Comparison of ENCODE assay signal across 23 mouse cellular contexts in genomic region chr1:183624266-183624665, GRCm38 (mm10).
DNase-seq lines count a peak whose midpoint lies in the region; ATAC-seq and TF ChIP-seq lines count a peak whose summit lies in the region.
"Had no signal": no experiment of that assay in that cellular context is flagged by ENCODE, and none has a peak within 500 bp of the region (broad histone marks: within the 10 kb centered on the region; RNA-seq: fewer than 3 reads in every experiment).

No protein-coding gene starts in this region.

- WGBS in midbrain, postnatal 0 days: 60% methylated on average over 1 of the region's 1 CpGs
- 51% methylated on average over 1 of the region's 1 CpGs for WGBS in midbrain, embryonic 11.5 days

- no peaks in the 10 kb centered on the region for H3K9me3 ChIP-seq in midbrain, postnatal 0 days (ENCODE audit: low read length)
- H3K9me3 ChIP-seq in midbrain, embryonic 11.5 days (ENCODE audit: control insufficient read depth, low read length): no peaks in the 10 kb centered on the region
- H3K9me3 ChIP-seq: embryonic facial prominence, embryonic 12.5 days; embryonic facial prominence, embryonic 15.5 days; hindbrain, embryonic 12.5 days; hindbrain, embryonic 15.5 days had no signal

- H3K4me2 ChIP-seq in midbrain, postnatal 0 days (ENCODE audit: low read depth, low read length, poor library complexity, severe bottlenecking): no peak overlapping the region
- H3K4me2 ChIP-seq in midbrain, embryonic 11.5 days: no peak overlapping the region
- H3K4me2 ChIP-seq: embryonic facial prominence, embryonic 12.5 days; embryonic facial prominence, embryonic 15.5 days; heart, embryonic 11.5 days; hindbrain, embryonic 12.5 days; hindbrain, embryonic 15.5 days had no signal

- H3K27me3 ChIP-seq in midbrain, postnatal 0 days (ENCODE audit: insufficient read depth, low read length): no peaks in the 10 kb centered on the region
- H3K27me3 ChIP-seq in midbrain, embryonic 11.5 days (ENCODE audit: control insufficient read depth, insufficient read depth, low read length): no peaks in the 10 kb centered on the region
- H3K27me3 ChIP-seq: CH12.LX; embryonic facial prominence, embryonic 12.5 days; embryonic facial prominence, embryonic 15.5 days; hindbrain, embryonic 12.5 days; hindbrain, embryonic 15.5 days; Patski had no signal

- H3K4me3 ChIP-seq in midbrain, postnatal 0 days (ENCODE audit: low read depth, low read length): no peak overlapping the region
- no peak overlapping the region for H3K4me3 ChIP-seq in midbrain, embryonic 11.5 days (ENCODE audit: low read depth, low read length)
- H3K4me3 ChIP-seq: embryonic facial prominence, embryonic 12.5 days; embryonic facial prominence, embryonic 15.5 days; gastrocnemius, adult 2 months; hindbrain, embryonic 12.5 days; hindbrain, embryonic 15.5 days had no signal

- peak; percentile 2 for DNase-seq in cerebellum, adult 9-10 months
- no peak for DNase-seq in cerebellum, adult 11 months
- DNase-seq in cerebellum, postnatal 14 days: peak; percentile 51 to 55
- no peak for DNase-seq in cerebellum, postnatal 4 days (ENCODE audit: low spot score in 2 of 2)
- peak; percentile 16 for DNase-seq in midbrain, postnatal 0 days (ENCODE audit: low spot score)
- no peak for DNase-seq in midbrain, embryonic 11.5 days (ENCODE audit: low spot score, missing footprints)
- DNase-seq: adrenal gland, postnatal 10 days; adrenal gland, postnatal 36 days; B cell, adult 2 months; forebrain, postnatal 0 days; gastrocnemius, adult 2 months; gastrocnemius, postnatal 14 days; kidney, adult 2 months had no signal

- ATAC-seq in midbrain, postnatal 0 days (ENCODE audit: low FRiP score): no peak
- ATAC-seq in midbrain, embryonic 11.5 days (ENCODE audit: low FRiP score): no peak
- ATAC-seq: forebrain, embryonic 14.5 days; forebrain, postnatal 0 days; intestine, postnatal 0 days; Patski had no signal

- no peak for TF ChIP-seq CTCF in midbrain, postnatal 0 days (IDR thresholded peaks at IDR 0.05)

- no peaks in the 10 kb centered on the region for H3K4me1 ChIP-seq in midbrain, postnatal 0 days (ENCODE audit: insufficient read depth, low read length)
- H3K4me1 ChIP-seq in midbrain, embryonic 11.5 days (ENCODE audit: control insufficient read depth, insufficient read depth, low read length): no peaks in the 10 kb centered on the region
- H3K4me1 ChIP-seq: embryonic facial prominence, embryonic 12.5 days; embryonic facial prominence, embryonic 15.5 days; hindbrain, embryonic 12.5 days had no signal

- H3K27ac ChIP-seq in midbrain, postnatal 0 days (ENCODE audit: low read depth, low read length): no peak overlapping the region
- no peak overlapping the region for H3K27ac ChIP-seq in midbrain, embryonic 11.5 days (ENCODE audit: low read depth, low read length)
- H3K27ac ChIP-seq: embryonic facial prominence, embryonic 12.5 days; embryonic facial prominence, embryonic 15.5 days; gastrocnemius, adult 2 months; hindbrain, embryonic 12.5 days; hindbrain, embryonic 15.5 days had no signal

- no peaks in the 10 kb centered on the region for H3K36me3 ChIP-seq in midbrain, postnatal 0 days (ENCODE audit: insufficient read depth, low read length)
- no peaks in the 10 kb centered on the region for H3K36me3 ChIP-seq in midbrain, embryonic 11.5 days (ENCODE audit: control insufficient read depth, insufficient read depth, low read length)
- H3K36me3 ChIP-seq: embryonic facial prominence, embryonic 12.5 days; embryonic facial prominence, embryonic 15.5 days; G1E; hindbrain, embryonic 12.5 days; hindbrain, embryonic 15.5 days had no signal

- no peak overlapping the region for H3K9ac ChIP-seq in midbrain, postnatal 0 days (replicated peaks; ENCODE audit: low read length, poor library complexity, severe bottlenecking)
- H3K9ac ChIP-seq in midbrain, embryonic 11.5 days (ENCODE audit: low read length): no peak overlapping the region
- H3K9ac ChIP-seq: embryonic facial prominence, embryonic 12.5 days; embryonic facial prominence, embryonic 15.5 days; forebrain, postnatal 0 days; hindbrain, embryonic 12.5 days; hindbrain, embryonic 15.5 days had no signal

Comparison
In these comparisons a context has a peak if more than half of its experiments do, and no peak if none do; other contexts are left out.
1. DNase-seq: peak in cerebellum, adult 9-10 months (single experiment), cerebellum, postnatal 14 days (2 of 2) and midbrain, postnatal 0 days (single experiment); none in cerebellum, adult 11 months (single experiment), cerebellum, postnatal 4 days (0 of 2) and midbrain, embryonic 11.5 days (single experiment).